Mouse (Mus musculus): ENCODE results near the gene Vsig10l. TPM values are rescaled to one million over a fixed set of nuclear protein-coding genes. Genes with fewer than 3 reads are reported as not detected.

Gene Vsig10l
- total and polyA plus RNA-seq, 2 experiments from 2014 or later = 13.8 to 16.9 TPM

DNA sequence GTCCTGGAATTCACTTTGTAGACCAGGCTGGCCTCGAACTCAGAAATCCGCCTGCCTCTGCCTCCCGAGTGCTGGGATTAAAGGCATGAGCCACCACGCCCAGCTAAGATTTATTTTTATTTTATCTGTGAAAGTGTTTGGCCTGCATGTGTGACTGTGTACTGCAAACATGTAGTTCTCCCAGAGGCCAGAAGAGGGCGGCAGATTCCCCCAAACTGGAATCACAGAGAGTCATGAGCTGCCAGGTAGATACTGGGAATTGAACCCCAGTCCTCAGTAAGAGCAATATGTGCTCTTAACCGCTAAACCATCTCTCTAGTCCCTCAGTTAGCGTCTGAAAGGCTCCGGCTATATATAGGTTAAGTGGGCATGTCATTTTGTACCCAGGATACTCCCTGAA is 7.4 kb downstream of the Vsig10l start:
- ATAC-seq (no peak), DNase-seq (peak; percentile 49)
- Histone ChIP-seq H3K36me3 (ENCODE audit: insufficient read depth) (peaks cover 8% of the 10 kb centered on the region; the same call in 1 of the 2 replicates), H3K4me1 (ENCODE audit: insufficient read depth) (no peaks in the 10 kb centered on the region), H3K4me2 (ENCODE audit: low read depth) (no peak overlapping the region), H3K27ac (ENCODE audit: low read depth, low read length) (no peak overlapping the region), H3K9ac (no peak overlapping the region), H3K9me3 (ENCODE audit: low read length) (no peaks in the 10 kb centered on the region), H3K27me3 (ENCODE audit: insufficient read depth, low read length) (no peaks in the 10 kb centered on the region), H3K4me3 (ENCODE audit: low read depth, low read length) (no peak overlapping the region)
- 43% methylated on average over 8 of the region's 8 CpGs for WGBS
- peak; percentile 62 for TF ChIP-seq CTCF (IDR thresholded peaks at IDR 0.05; ENCODE audit: low read depth)

DNA sequence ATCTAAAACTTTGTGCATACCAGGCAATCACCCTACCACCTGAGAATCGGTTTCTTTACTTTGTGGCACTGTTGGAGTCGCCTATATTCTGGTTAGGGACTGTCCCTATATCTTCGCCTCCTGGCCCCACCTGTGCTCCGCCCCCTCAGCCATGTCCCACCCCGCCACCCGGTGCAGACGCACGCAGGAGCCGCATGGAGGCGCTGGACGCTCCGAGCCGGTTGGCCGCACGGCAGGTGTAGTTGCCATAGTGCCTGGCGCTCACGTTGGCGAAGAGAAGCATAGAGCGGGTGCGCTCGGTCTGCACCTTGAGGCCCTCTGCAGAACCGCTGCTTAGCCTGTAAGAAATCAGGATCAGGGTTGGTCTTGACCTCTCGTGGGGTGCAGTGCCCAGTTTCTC is 12.8 kb downstream of the Vsig10l start:
- Histone ChIP-seq H3K27me3 (ENCODE audit: insufficient read depth, low read length) (no peaks in the 10 kb centered on the region), H3K4me2 (ENCODE audit: low read depth) (no peak overlapping the region), H3K9me3 (ENCODE audit: low read length) (no peaks in the 10 kb centered on the region), H3K4me1 (ENCODE audit: insufficient read depth) (no peaks in the 10 kb centered on the region), H3K4me3 (ENCODE audit: low read depth, low read length) (no peak overlapping the region), H3K36me3 (ENCODE audit: insufficient read depth) (peaks cover 26% of the 10 kb centered on the region), H3K27ac (ENCODE audit: low read depth, low read length) (no peak overlapping the region), H3K9ac (no peak overlapping the region)
- DNase-seq = no peak
- ATAC-seq = peak; percentile 30; the same call in 1 of the 2 replicates
- TF ChIP-seq CTCF (IDR thresholded peaks at IDR 0.05; ENCODE audit: low read depth) = peak; percentile 37; the same call in 1 of the 2 replicates
- 22% methylated on average over 23 of the region's 23 CpGs for WGBS

DNA sequence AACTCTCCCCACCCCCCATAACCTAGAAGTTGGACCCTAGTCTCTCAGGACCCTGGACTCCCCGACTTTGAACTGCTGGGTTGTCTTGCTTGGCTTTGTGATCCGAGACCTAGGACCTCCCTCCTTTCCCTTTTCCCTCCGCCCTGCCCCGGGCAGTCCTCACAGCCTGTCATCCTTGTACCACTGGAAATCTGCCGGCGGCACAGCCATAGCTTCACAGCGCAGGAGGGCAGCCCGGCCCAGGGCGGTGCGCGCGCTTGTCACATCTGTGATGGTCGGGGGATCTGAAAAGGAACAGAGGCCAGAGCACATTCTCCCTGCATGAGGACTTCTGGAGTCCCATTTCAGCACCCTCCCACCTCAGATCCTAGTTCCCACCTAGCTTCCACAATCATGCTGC is 13.4 kb downstream of the Vsig10l start:
- H3K27ac ChIP-seq (ENCODE audit: low read depth, low read length) = no peak overlapping the region
- no peaks in the 10 kb centered on the region for H3K4me1 ChIP-seq (ENCODE audit: insufficient read depth)
- peaks cover 26% of the 10 kb centered on the region for H3K36me3 ChIP-seq (ENCODE audit: insufficient read depth)
- H3K9me3 ChIP-seq (ENCODE audit: low read length) = no peaks in the 10 kb centered on the region
- DNase-seq (no peak), ATAC-seq (no peak)
- H3K4me3 ChIP-seq (ENCODE audit: low read depth, low read length) = no peak overlapping the region
- H3K4me2 ChIP-seq (ENCODE audit: low read depth) = no peak overlapping the region
- no peak overlapping the region for H3K9ac ChIP-seq
- WGBS = 23% methylated on average over 13 of the region's 13 CpGs
- no peaks in the 10 kb centered on the region for H3K27me3 ChIP-seq (ENCODE audit: insufficient read depth, low read length)
- no peak for TF ChIP-seq CTCF (IDR thresholded peaks at IDR 0.05; ENCODE audit: low read depth)

DNA sequence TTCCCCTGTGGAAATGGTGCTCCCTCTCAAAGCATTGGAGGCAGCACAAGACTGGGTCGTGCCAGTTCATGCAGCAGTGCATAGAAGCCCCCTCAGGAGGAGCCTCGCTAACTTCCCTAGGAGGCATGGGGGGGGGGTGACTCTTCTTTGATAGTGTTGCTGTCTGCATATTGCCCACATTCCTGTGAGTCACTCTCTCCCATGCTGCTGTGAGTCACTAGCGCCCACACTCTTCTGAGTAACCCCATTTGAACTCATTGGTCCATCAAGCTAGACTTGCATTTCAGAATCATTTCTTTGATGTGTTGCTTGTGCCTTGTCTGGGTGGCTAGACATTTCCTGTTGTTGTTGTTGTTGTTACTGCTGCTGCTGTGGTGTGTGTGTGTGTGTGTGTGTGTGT is 18.2 kb downstream of the Vsig10l start:
- ATAC-seq (no peak; the same call in 1 of the 2 replicates), DNase-seq (no peak)
- Histone ChIP-seq H3K9me3 (ENCODE audit: low read length) (no peaks in the 10 kb centered on the region), H3K4me2 (ENCODE audit: low read depth) (no peak overlapping the region), H3K27me3 (ENCODE audit: insufficient read depth, low read length) (no peaks in the 10 kb centered on the region), H3K9ac (no peak overlapping the region), H3K27ac (ENCODE audit: low read depth, low read length) (no peak overlapping the region), H3K4me3 (ENCODE audit: low read depth, low read length) (no peak overlapping the region), H3K4me1 (ENCODE audit: insufficient read depth) (no peaks in the 10 kb centered on the region), H3K36me3 (ENCODE audit: insufficient read depth) (peaks cover 14% of the 10 kb centered on the region)
- WGBS = 66% methylated on average over 3 of the region's 3 CpGs
- TF ChIP-seq CTCF (IDR thresholded peaks at IDR 0.05; ENCODE audit: low read depth) = no peak

DNA sequence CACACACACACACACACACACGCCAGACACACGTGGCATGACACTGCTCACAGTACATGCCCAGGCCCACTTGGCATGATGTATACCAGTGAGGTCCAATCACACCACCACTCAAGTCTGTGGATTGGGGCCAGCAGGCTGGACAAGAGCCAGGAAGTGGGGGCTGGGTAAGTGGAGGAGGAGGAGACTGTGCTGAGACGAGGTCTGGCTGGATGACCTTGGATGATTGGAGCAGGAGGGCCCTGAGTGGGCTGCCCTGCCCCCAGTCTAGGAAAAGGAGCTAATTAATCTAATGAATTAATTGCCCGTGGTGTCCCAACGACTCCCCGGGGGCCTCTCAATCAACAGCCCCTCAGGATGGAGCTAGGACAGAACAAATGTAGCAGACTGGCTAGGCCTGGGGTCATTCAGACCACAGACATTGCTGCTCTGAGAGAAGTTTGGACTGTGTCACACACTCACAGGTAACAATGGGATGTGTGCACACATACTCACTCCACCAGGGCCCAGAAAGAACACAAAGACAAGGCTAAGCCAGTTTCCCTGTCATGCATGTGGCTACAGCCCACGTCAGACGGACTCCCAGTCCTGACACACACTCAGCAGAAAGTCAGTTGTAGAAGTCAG is 19.3 kb downstream of the Vsig10l start:
- TF ChIP-seq CTCF (IDR thresholded peaks at IDR 0.05; ENCODE audit: low read depth) = no peak
- Histone ChIP-seq H3K4me3 (ENCODE audit: low read depth, low read length) (no peak overlapping the region), H3K27me3 (ENCODE audit: insufficient read depth, low read length) (no peaks in the 10 kb centered on the region), H3K27ac (ENCODE audit: low read depth, low read length) (no peak overlapping the region), H3K9ac (no peak overlapping the region), H3K9me3 (ENCODE audit: low read length) (no peaks in the 10 kb centered on the region), H3K4me2 (ENCODE audit: low read depth) (no peak overlapping the region), H3K4me1 (ENCODE audit: insufficient read depth) (no peaks in the 10 kb centered on the region), H3K36me3 (ENCODE audit: insufficient read depth) (peaks cover 14% of the 10 kb centered on the region)
- WGBS = 27% methylated on average over 8 of the region's 8 CpGs
- DNase-seq = peak; percentile 47
- ATAC-seq = peak; percentile 45

DNA sequence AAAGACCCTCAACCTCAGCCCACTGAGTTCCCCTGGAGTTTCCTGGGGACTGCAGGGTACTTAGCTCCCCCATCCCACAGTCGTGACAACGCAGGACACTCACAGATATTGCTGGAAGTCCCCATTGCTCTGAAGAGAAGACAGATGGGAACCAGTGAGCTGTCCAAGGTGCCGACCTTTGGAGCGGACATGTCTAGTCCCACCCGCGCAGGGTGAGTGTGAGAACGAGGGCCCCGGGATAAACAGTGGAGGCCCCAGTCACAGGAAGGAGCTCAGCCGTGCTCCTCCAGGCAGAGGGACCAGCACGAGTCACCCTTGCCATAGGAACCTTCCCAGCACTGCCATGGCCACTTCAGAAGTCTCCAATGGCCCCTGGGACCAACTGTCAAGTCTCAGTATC is 20.3 kb downstream of the Vsig10l start:
- no peaks in the 10 kb centered on the region for H3K27me3 ChIP-seq (ENCODE audit: insufficient read depth, low read length)
- peaks cover 8% of the 10 kb centered on the region for H3K36me3 ChIP-seq (ENCODE audit: insufficient read depth)
- TF ChIP-seq CTCF (IDR thresholded peaks at IDR 0.05; ENCODE audit: low read depth) = no peak
- H3K9me3 ChIP-seq (ENCODE audit: low read length) = no peaks in the 10 kb centered on the region
- H3K4me3 ChIP-seq (ENCODE audit: low read depth, low read length) = no peak overlapping the region
- 29% methylated on average over 10 of the region's 10 CpGs for WGBS
- DNase-seq (no peak), ATAC-seq (no peak)
- H3K4me2 ChIP-seq (ENCODE audit: low read depth) = no peak overlapping the region
- H3K4me1 ChIP-seq (ENCODE audit: insufficient read depth) = no peaks in the 10 kb centered on the region
- no peak overlapping the region for H3K9ac ChIP-seq
- H3K27ac ChIP-seq (ENCODE audit: low read depth, low read length) = no peak overlapping the region

DNA sequence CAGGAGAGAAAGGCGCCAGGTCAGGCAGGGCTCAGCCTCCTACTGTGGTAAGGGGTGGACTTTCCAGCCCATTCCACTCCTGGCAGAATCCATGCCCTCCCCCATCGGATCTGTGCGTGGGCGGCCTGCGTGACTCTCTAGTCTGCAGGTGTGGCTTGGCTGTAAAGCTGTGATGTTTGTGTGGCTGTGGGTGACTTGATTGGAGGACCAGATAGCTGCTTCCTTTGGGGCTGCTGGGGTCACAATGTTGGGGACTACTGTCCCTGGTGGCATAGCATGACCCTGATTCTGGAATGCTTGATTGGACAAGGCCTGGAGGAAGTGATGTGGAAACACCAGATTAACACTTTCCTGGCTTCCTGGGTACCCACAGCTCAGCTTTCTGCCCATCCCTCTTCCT is 25.7 kb downstream of the Vsig10l start:
- DNase-seq = no peak
- Histone ChIP-seq H3K27ac (ENCODE audit: low read depth, low read length) (peak overlapping the region; percentile 83; the same call in 1 of the 2 replicates), H3K4me3 (ENCODE audit: low read depth, low read length) (peak overlapping the region; percentile 75), H3K9ac (peak overlapping the region; percentile 93; the same call in 1 of the 2 replicates), H3K9me3 (ENCODE audit: low read length) (no peaks in the 10 kb centered on the region), H3K36me3 (ENCODE audit: insufficient read depth) (no peaks in the 10 kb centered on the region), H3K4me2 (ENCODE audit: low read depth) (peak overlapping the region; percentile 83), H3K4me1 (ENCODE audit: insufficient read depth) (peaks cover 7% of the 10 kb centered on the region; the same call in 1 of the 2 replicates), H3K27me3 (ENCODE audit: insufficient read depth, low read length) (no peaks in the 10 kb centered on the region)
- TF ChIP-seq CTCF (IDR thresholded peaks at IDR 0.05; ENCODE audit: low read depth) = no peak
- WGBS = 46% methylated on average over 5 of the region's 5 CpGs
- peak; percentile 15 for ATAC-seq
